18 mouse cellular contexts compared by ENCODE assay signal in the genomic region with DNA sequence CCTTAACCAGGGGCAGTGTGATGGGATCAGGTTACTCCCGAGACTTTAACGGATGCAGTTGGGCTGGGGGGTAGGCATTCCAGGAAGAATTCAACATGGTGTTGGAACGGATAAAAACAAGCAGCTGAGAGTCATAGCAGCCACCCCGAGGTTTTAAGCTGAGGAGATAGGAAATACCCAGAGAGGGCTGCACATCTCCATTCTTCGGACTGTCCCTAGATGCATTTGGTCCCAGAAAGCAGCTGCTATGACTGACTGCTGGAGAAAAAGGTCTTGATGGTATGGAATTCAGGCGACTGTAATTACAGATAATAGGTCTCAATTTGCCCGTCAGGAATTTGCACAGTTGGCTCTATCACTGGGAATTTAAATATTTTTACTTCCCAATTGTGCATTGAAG. TPM values are rescaled to one million over a fixed set of nuclear protein-coding genes. Genes with fewer than 3 reads are reported as not detected.
DNase-seq lines count a peak whose midpoint lies in the region; ATAC-seq and TF ChIP-seq lines count a peak whose summit lies in the region.
"Had no signal": no experiment of that assay in that cellular context is flagged by ENCODE, and none has a peak within 500 bp of the region (broad histone marks: within the 10 kb centered on the region; RNA-seq: fewer than 3 reads in every experiment).

No protein-coding gene starts in this region.

- WGBS in limb, embryonic 14.5 days: 34% methylated on average over 7 of the region's 7 CpGs
- 53% methylated on average over 7 of the region's 7 CpGs for WGBS in limb, embryonic 10.5 days
- WGBS in embryonic facial prominence, embryonic 11.5 days: 24% methylated on average over 7 of the region's 7 CpGs
- WGBS in embryonic facial prominence, embryonic 14.5 days: 16% methylated on average over 7 of the region's 7 CpGs

- no peak for TF ChIP-seq POLR2A in limb, embryonic 14.5 days (IDR thresholded peaks at IDR 0.05; ENCODE audit: borderline replicate concordance, extremely low read depth, insufficient read depth, insufficient read length)
- TF ChIP-seq POLR2A in brain, embryonic 14.5 days (IDR thresholded peaks at IDR 0.05; ENCODE audit: borderline replicate concordance, extremely low read depth, insufficient read depth, insufficient read length, poor library complexity, severe bottlenecking): no peak

- no peaks in the 10 kb centered on the region for H3K27me3 ChIP-seq in limb, embryonic 14.5 days (ENCODE audit: control insufficient read depth, insufficient read depth, low read length)
- no peaks in the 10 kb centered on the region for H3K27me3 ChIP-seq in limb, embryonic 10.5 days (ENCODE audit: low read depth, poor library complexity, severe bottlenecking)
- H3K27me3 ChIP-seq in embryonic facial prominence, embryonic 11.5 days (ENCODE audit: control insufficient read depth, insufficient read depth, low read length): no peaks in the 10 kb centered on the region
- no peaks in the 10 kb centered on the region for H3K27me3 ChIP-seq in embryonic facial prominence, embryonic 14.5 days (replicated peaks; ENCODE audit: control insufficient read depth, insufficient read depth, low read length)
- H3K27me3 ChIP-seq: embryonic facial prominence, embryonic 13.5 days; forebrain, embryonic 13.5 days; Patski had no signal

- peaks cover 4% of the 10 kb centered on the region; the same call in 1 of the 2 replicates for H3K4me1 ChIP-seq in limb, embryonic 14.5 days (ENCODE audit: control insufficient read depth, insufficient read depth, low read length)
- H3K4me1 ChIP-seq in limb, embryonic 10.5 days: peaks cover 6% of the 10 kb centered on the region; the same call in 1 of the 2 replicates
- no peaks in the 10 kb centered on the region for H3K4me1 ChIP-seq in embryonic facial prominence, embryonic 11.5 days (ENCODE audit: control insufficient read depth, insufficient read depth, low read length)
- peaks cover 6% of the 10 kb centered on the region; the same call in 1 of the 2 replicates for H3K4me1 ChIP-seq in embryonic facial prominence, embryonic 14.5 days (ENCODE audit: control insufficient read depth, insufficient read depth, low read length)
- H3K4me1 ChIP-seq: forebrain, embryonic 13.5 days had no signal

- H3K27ac ChIP-seq in limb, embryonic 14.5 days (replicated peaks; ENCODE audit: low read depth, low read length): no peak overlapping the region
- H3K27ac ChIP-seq in limb, embryonic 10.5 days: no peak overlapping the region
- no peak overlapping the region for H3K27ac ChIP-seq in embryonic facial prominence, embryonic 11.5 days (replicated peaks; ENCODE audit: low read depth, low read length)
- no peak overlapping the region for H3K27ac ChIP-seq in embryonic facial prominence, embryonic 14.5 days (replicated peaks; ENCODE audit: low read depth, low read length)
- H3K27ac ChIP-seq: embryonic facial prominence, embryonic 13.5 days; forebrain, embryonic 13.5 days had no signal

- no peak for TF ChIP-seq CTCF in brain, embryonic 14.5 days (IDR thresholded peaks at IDR 0.05; ENCODE audit: borderline replicate concordance, extremely low read depth, insufficient read depth, insufficient read length)

- no peak overlapping the region for H3K9ac ChIP-seq in limb, embryonic 14.5 days (ENCODE audit: low read depth, low read length, severe bottlenecking)
- H3K9ac ChIP-seq in embryonic facial prominence, embryonic 11.5 days (replicated peaks; ENCODE audit: low read length): no peak overlapping the region
- H3K9ac ChIP-seq in embryonic facial prominence, embryonic 14.5 days (ENCODE audit: low read depth, low read length): no peak overlapping the region
- H3K9ac ChIP-seq: embryonic facial prominence, embryonic 13.5 days; forebrain, embryonic 13.5 days; forebrain, postnatal 0 days had no signal

- no peaks in the 10 kb centered on the region for H3K9me3 ChIP-seq in limb, embryonic 14.5 days (ENCODE audit: control insufficient read depth, low read length)
- H3K9me3 ChIP-seq in limb, embryonic 10.5 days (replicated peaks): no peaks in the 10 kb centered on the region
- no peaks in the 10 kb centered on the region for H3K9me3 ChIP-seq in embryonic facial prominence, embryonic 11.5 days (replicated peaks; ENCODE audit: control insufficient read depth, low read length)
- H3K9me3 ChIP-seq in embryonic facial prominence, embryonic 14.5 days (ENCODE audit: control insufficient read depth, low read length): no peaks in the 10 kb centered on the region
- H3K9me3 ChIP-seq: embryonic facial prominence, embryonic 13.5 days; forebrain, embryonic 13.5 days had no signal

- peak; percentile 70 for ATAC-seq in limb, embryonic 14.5 days (ENCODE audit: low FRiP score, low read depth)
- ATAC-seq in embryonic facial prominence, embryonic 11.5 days (replicated peaks; ENCODE audit: insufficient number of reproducible peaks, low FRiP score, low TSS enrichment, low read depth): no peak
- peak; percentile 63 for ATAC-seq in embryonic facial prominence, embryonic 14.5 days (ENCODE audit: low read depth)
- ATAC-seq: activated CD4-positive, CD25-positive, alpha-beta regulatory T cell, adult 4 months; forebrain, embryonic 13.5 days; forebrain, postnatal 0 days; Patski had no signal

- intact Hi-C loops in left cerebral cortex, postnatal 36 days (cut with DNase I): loop anchor here (2.0 kb wide), 1 partner anchor 15 kb away; no protein-coding TSS in a partner anchor

- no peak for DNase-seq in limb, embryonic 14.5 days (ENCODE audit: low spot score)
- DNase-seq in limb, embryonic 10.5 days (ENCODE audit: low spot score): no peak
- peak; percentile 42 for DNase-seq in brain, embryonic 14.5 days (ENCODE audit: low read depth)
- DNase-seq in embryonic facial prominence, embryonic 11.5 days (ENCODE audit: low spot score): peak; percentile 35
- DNase-seq in embryonic facial prominence, embryonic 14.5 days (ENCODE audit: low spot score): no peak
- no peak for DNase-seq in left cerebral cortex, postnatal 36 days (ENCODE audit: low spot score in 2 of 2)
- DNase-seq in adrenal gland, postnatal 10 days: no peak
- no peak for DNase-seq in urinary bladder, postnatal 36 days (ENCODE audit: low spot score in 2 of 2)
- DNase-seq: adrenal gland, adult 8-10 months; adrenal gland, postnatal 25 days; cerebellum, adult 11-12 months; cerebellum, adult 2 months; cerebellum, adult 9-10 months; forebrain, postnatal 0 days had no signal

- H3K4me2 ChIP-seq in limb, embryonic 14.5 days (replicated peaks; ENCODE audit: low read depth, low read length, severe bottlenecking): no peak overlapping the region
- no peak overlapping the region for H3K4me2 ChIP-seq in embryonic facial prominence, embryonic 11.5 days (ENCODE audit: low read depth, low read length)
- no peak overlapping the region for H3K4me2 ChIP-seq in embryonic facial prominence, embryonic 14.5 days (ENCODE audit: low read depth, low read length)
- H3K4me2 ChIP-seq: embryonic facial prominence, embryonic 13.5 days; forebrain, embryonic 13.5 days had no signal

- H3K4me3 ChIP-seq in limb, embryonic 14.5 days (replicated peaks; ENCODE audit: low read length): no peak overlapping the region
- no peak overlapping the region for H3K4me3 ChIP-seq in limb, embryonic 10.5 days
- H3K4me3 ChIP-seq in embryonic facial prominence, embryonic 11.5 days (ENCODE audit: low read depth, low read length): no peak overlapping the region
- no peak overlapping the region for H3K4me3 ChIP-seq in embryonic facial prominence, embryonic 14.5 days (ENCODE audit: low read depth, low read length)
- H3K4me3 ChIP-seq: embryonic facial prominence, embryonic 13.5 days; forebrain, embryonic 13.5 days had no signal

- H3K36me3 ChIP-seq in limb, embryonic 14.5 days (ENCODE audit: control insufficient read depth, insufficient read depth, low read length): no peaks in the 10 kb centered on the region
- no peaks in the 10 kb centered on the region for H3K36me3 ChIP-seq in limb, embryonic 10.5 days
- no peaks in the 10 kb centered on the region for H3K36me3 ChIP-seq in embryonic facial prominence, embryonic 11.5 days (replicated peaks; ENCODE audit: control insufficient read depth, insufficient read depth, low read depth, low read length)
- no peaks in the 10 kb centered on the region for H3K36me3 ChIP-seq in embryonic facial prominence, embryonic 14.5 days (ENCODE audit: control insufficient read depth, insufficient read depth, low read length)
- H3K36me3 ChIP-seq: embryonic facial prominence, embryonic 13.5 days had no signal

RNA-seq across cellular contexts. Expression of gene Akap13, which starts 31.2 kb away (rescaled TPM):
- 18.7 and 20.3 TPM in 2 replicates for polyA plus RNA-seq in limb, embryonic 14.5 days (2012; rRNA removed)
- 50.3 and 51.4 TPM in 2 replicates for polyA plus RNA-seq in limb, embryonic 14.5 days (2014; fragmentation: Nextera tagmentation; extraction: Ambion mirVana)
- polyA plus RNA-seq in limb, embryonic 10.5 days (2016; fragmentation: Nextera tagmentation; extraction: Ambion mirVana): 24.3 and 31.2 TPM in 2 replicates
- polyA plus RNA-seq in brain, embryonic 14.5 days (2012; rRNA removed): 7.4 and 11.5 TPM in 2 replicates
- 34.7 and 37.9 TPM in 2 replicates for polyA plus RNA-seq in embryonic facial prominence, embryonic 11.5 days (2014; fragmentation: Nextera tagmentation; extraction: Ambion mirVana)
- polyA plus RNA-seq in embryonic facial prominence, embryonic 14.5 days (2014; fragmentation: Nextera tagmentation; extraction: Ambion mirVana): 51.3 and 57.3 TPM in 2 replicates
- 10 to 100 TPM; 17.4 to 26.4 TPM for total RNA-seq in left cerebral cortex, postnatal 36 days (2021)
- total RNA-seq in adrenal gland, postnatal 10 days (2021): 10 to 100 TPM; 54.7 to 66.6 TPM

Comparison
In these comparisons a context has a peak if more than half of its experiments do, and no peak if none do; other contexts are left out.
1. DNase-seq: peak in brain, embryonic 14.5 days (single experiment) and embryonic facial prominence, embryonic 11.5 days (single experiment); none in limb, embryonic 14.5 days (single experiment), limb, embryonic 10.5 days (single experiment), embryonic facial prominence, embryonic 14.5 days (single experiment), left cerebral cortex, postnatal 36 days (0 of 2), adrenal gland, postnatal 10 days (single experiment) and urinary bladder, postnatal 36 days (0 of 2).